Mouse (Mus musculus) midbrain, embryonic 10.5 days (tissue): ENCODE results near the gene Rxrg. TPM values are rescaled to one million over a fixed set of nuclear protein-coding genes. Genes with fewer than 3 reads are reported as not detected.

ENCODE experiments used
- DNase-seq: peaks from one replicate; pipeline ENCODE4 v3.0.0-alpha.2; 2017; ENCODE audit warnings: low spot score
- H3K27ac ChIP-seq: fragments of 300-500 bp; sonication (generic); replicated peaks from 2 replicates; pipeline ENCODE4 v1.5.1; 2016; ENCODE audit warnings: mild to moderate bottlenecking
- H3K27me3 ChIP-seq: fragments of 300-500 bp; sonication (generic); 2 replicates; pipeline ENCODE4 v1.6.1; 2016; ENCODE audit warnings: low read depth, mild to moderate bottlenecking; ENCODE audit not compliant: poor library complexity, severe bottlenecking
- H3K36me3 ChIP-seq: fragments of 300-500 bp; sonication (generic); 2 replicates; pipeline ENCODE4 v1.6.1; 2016; ENCODE audit warnings: mild to moderate bottlenecking, moderate library complexity
- H3K4me1 ChIP-seq: fragments of 300-500 bp; sonication (generic); 2 replicates; pipeline ENCODE4 v1.6.1; 2016
- H3K4me3 ChIP-seq: fragments of 300-500 bp; sonication (generic); 2 replicates; pipeline ENCODE4 v1.5.1; 2016; ENCODE audit warnings: mild to moderate bottlenecking, moderate library complexity
- H3K9me3 ChIP-seq: fragments of 300-500 bp; sonication (generic); replicated peaks from 2 replicates; pipeline ENCODE4 v1.6.1; 2016; ENCODE audit warnings: mild to moderate bottlenecking
- WGBS: fragments of 180-500 bp; shearing (Covaris S2); methylation state at CpG from one replicate; pipeline ENCODE4 v1.1.7; 2016; 5-methylcytosine and 5-hydroxymethylcytosine counted together
- polyA plus RNA-seq: library from polyadenylated mRNA; unstranded; fragments of >200 nt; fragmentation: Nextera tagmentation; extraction: Ambion mirVana; gene quantifications from 2 replicates; pipeline ENCODE4 v1.2.1, GENCODE M21; 2016

The Rxrg gene
- polyA plus RNA-seq, 1 experiment from 2014 or later, result 3.2 TPM

GRCm38 (mm10) chr1:167659065-167659464 is 60.9 kb downstream of the Rxrg start:
- no peak overlapping the region for H3K4me3 ChIP-seq
- peaks cover 15% of the 10 kb centered on the region for H3K4me1 ChIP-seq
- H3K27me3 ChIP-seq, result peaks cover 76% of the 10 kb centered on the region
- DNase-seq, result no peak
- no peak overlapping the region for H3K27ac ChIP-seq
- no peaks in the 10 kb centered on the region for H3K36me3 ChIP-seq
- H3K9me3 ChIP-seq, result no peaks in the 10 kb centered on the region
- WGBS, result 74% methylated on average over 3 of the region's 3 CpGs

DNA sequence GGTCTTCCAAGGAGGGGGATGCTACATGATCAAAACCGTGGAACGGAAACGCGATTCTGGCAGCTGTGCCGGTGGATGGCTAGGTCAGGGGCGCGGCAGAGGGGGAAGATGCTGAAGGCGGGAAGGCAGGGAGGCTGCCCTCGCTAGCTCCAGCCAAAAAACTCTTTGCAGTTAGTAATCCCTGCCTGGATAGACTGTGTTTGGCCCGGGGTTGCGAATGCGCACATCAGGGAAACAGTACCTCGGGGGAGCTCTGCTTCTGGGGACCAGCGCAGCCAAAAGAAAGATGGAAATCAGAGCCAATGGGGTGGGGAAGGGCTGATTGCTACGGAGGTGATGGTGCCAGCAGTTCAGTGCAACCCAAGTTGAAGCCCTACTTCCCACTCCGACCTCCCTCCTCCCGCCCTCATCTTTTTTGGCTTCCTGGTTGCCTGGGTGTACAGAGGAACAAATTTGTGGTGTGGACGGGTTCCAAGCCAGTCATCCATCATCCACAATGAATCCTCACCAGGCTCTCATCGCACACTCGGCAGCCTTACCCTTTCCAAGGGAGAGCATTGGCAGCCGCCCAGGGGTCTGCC is 62.4 kb downstream of the Rxrg start:
- WGBS, result 1% methylated on average over 21 of the region's 21 CpGs
- DNase-seq, result peak; percentile 32
- Histone ChIP-seq H3K9me3 (no peaks in the 10 kb centered on the region), H3K4me1 (peaks cover 15% of the 10 kb centered on the region), H3K4me3 (peak overlapping the region; percentile 50), H3K27ac (no peak overlapping the region), H3K27me3 (peaks cover 78% of the 10 kb centered on the region), H3K36me3 (no peaks in the 10 kb centered on the region)

GRCm38 (mm10) chr1:167661123-167661522 is 62.9 kb downstream of the Rxrg start:
- Histone ChIP-seq H3K4me1 (peaks cover 15% of the 10 kb centered on the region), H3K4me3 (peak overlapping the region; percentile 50), H3K27ac (0 out of 2 replicates have a peak overlapping the region, but pooled peaks have one; percentile 49), H3K9me3 (no peaks in the 10 kb centered on the region), H3K27me3 (peaks cover 76% of the 10 kb centered on the region), H3K36me3 (no peaks in the 10 kb centered on the region)
- no peak for DNase-seq
- 2% methylated on average over 19 of the region's 19 CpGs for WGBS

DNA sequence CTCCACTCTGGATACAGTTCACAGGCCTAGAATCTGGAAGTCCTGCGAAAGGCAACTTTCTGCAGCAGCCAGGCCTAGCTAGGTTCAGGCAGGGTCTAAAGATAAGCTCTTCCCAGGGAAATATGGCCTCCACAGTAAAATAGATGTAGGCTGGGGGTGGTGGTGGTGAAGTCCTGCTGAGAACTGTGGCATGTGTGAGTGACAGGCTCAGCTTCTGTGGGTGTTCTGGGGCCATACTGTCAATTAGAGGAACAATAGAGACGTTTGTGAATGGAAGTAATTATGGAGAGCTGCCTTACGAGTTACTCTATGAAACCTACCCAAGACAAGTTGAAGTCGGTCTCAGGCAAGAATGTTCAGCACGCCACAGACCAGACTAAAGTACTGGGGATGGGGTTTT is 65.0 kb downstream of the Rxrg start:
- no peaks in the 10 kb centered on the region for H3K36me3 ChIP-seq
- H3K4me1 ChIP-seq, result peaks cover 15% of the 10 kb centered on the region
- WGBS, result 57% methylated on average over 5 of the region's 5 CpGs
- DNase-seq, result no peak
- H3K9me3 ChIP-seq, result no peaks in the 10 kb centered on the region
- H3K27ac ChIP-seq, result no peak overlapping the region
- peaks cover 76% of the 10 kb centered on the region for H3K27me3 ChIP-seq
- H3K4me3 ChIP-seq, result no peak overlapping the region

- no peak overlapping the region for H3K27ac ChIP-seq
- no peak overlapping the region for H3K4me3 ChIP-seq
- peaks cover 13% of the 10 kb centered on the region for H3K4me1 ChIP-seq
- 40% methylated on average over 6 of the region's 6 CpGs for WGBS
- DNase-seq, result peak; percentile 66
- peaks cover 73% of the 10 kb centered on the region for H3K27me3 ChIP-seq
- H3K9me3 ChIP-seq, result no peaks in the 10 kb centered on the region
- H3K36me3 ChIP-seq, result no peaks in the 10 kb centered on the region
Measured at GRCm38 (mm10) chr1:167669796-167670195, 71.6 kb downstream of the Rxrg start.

DNA sequence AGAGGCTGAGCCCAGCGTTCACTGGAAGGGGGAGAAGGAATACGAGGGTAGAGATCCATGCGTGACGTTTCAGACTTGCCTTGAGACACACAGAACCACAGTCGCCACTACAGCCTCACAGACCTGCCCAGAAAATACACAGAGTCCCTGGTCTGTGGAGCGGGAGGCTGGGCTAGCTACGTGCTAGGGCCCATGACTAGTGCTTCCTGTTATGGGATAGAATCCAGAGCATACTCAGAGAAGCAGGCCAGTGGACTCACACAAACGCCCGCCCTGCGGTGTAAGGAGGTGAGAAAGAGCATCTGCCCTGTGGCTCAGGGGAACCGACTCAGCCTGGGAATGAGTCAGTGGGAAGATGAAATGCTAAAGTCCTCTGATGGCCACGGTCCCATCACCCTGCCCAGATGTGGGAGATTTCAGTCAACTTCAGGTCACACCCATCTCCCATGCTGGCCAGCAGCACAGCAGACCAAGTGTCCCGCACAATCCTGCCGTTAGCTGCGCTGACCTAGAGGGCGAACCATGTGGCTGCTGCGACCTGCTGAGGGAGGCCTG is 74.3 kb downstream of the Rxrg start:
- WGBS, result 30% methylated on average over 17 of the region's 17 CpGs
- peaks cover 84% of the 10 kb centered on the region for H3K27me3 ChIP-seq
- DNase-seq, result no peak

DNA sequence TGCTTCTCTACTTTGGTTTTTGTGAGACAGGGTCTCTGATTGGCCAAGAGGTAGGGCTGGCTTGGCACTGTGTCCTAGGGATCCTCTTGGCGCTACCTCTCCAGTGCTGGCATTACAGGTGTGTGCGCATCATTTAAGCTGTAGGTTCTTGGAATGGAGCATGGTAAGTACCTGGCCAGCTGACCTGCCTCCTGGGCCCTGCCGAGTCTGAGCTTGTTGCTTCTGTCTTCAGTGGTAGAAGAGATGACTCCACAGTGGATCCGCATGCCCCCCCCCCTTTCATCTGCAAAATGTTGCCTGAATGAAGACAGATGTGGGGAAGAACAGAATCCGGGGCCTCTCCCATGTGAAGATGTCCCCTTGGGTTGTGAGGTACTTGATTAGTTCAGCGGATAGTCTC is 80.9 kb downstream of the Rxrg start:
- Histone ChIP-seq H3K36me3 (no peaks in the 10 kb centered on the region), H3K4me3 (no peak overlapping the region), H3K27me3 (peaks cover 31% of the 10 kb centered on the region), H3K9me3 (peaks cover 15% of the 10 kb centered on the region; the same call in 1 of the 2 replicates), H3K27ac (no peak overlapping the region), H3K4me1 (no peaks in the 10 kb centered on the region)
- 91% methylated on average over 6 of the region's 6 CpGs for WGBS
- DNase-seq, result no peak

More for the DNA sequence above, 74.3 kb downstream of the Rxrg start:
- Histone ChIP-seq H3K4me1 (peaks cover 13% of the 10 kb centered on the region), H3K4me3 (peak overlapping the region; percentile 12; the same call in 1 of the 2 replicates), H3K27ac (no peak overlapping the region), H3K9me3 (no peaks in the 10 kb centered on the region), H3K36me3 (no peaks in the 10 kb centered on the region)

GRCm38 (mm10) chr1:167688001-167688346 is 89.8 kb downstream of the Rxrg start:
- DNase-seq, result no peak
- H3K4me1 ChIP-seq, result peaks cover 42% of the 10 kb centered on the region

DNA sequence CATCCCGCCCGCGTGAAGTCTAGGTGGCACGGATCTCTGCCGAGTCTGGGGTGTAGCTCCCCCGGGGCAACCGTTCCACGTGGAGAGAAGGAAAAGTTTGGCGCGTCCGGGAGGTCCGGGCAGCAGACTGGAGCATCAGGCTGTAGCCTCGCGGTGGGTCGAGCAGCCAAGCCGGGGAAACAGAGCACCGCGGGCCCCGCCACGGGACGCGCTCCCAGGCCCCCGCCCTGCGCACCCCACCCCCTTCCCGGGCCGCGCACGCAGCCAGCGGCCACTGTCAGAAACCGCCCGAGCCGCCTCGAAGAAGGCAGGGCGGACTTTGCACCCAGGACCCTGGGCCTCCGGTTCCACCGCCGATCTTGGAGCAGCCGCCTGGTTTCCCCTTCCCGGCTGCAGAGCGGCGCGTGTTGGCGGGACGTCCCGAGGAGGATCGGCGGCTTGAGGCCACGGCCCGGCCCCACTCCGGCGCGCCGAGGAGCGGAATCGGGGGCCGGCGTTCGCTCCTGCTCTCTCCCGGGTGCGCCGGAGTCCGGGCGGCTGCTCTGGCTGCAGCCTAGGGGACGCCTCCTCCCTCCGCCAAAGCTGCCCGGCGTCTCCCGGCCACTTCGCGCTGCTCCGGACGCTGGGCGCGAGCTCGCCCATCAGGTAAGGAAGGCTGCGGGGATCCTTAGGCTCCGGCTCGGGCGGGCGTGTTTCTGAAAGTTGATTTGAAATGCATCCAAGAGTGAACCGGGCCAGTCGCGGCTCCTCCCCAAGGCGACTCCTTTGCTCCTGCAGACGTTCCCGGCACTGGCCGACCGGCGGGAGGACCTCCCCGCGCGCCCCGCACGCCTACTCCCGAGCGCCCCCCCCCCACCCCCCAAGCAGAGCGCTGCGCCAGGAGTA is 90.4 kb downstream of the Rxrg start:
- H3K36me3 ChIP-seq, result no peaks in the 10 kb centered on the region
- peaks cover 10% of the 10 kb centered on the region; the same call in 1 of the 2 replicates for H3K9me3 ChIP-seq
- H3K4me3 ChIP-seq, result peak overlapping the region; percentile 68
- H3K27ac ChIP-seq, result peak overlapping the region; percentile 83
- DNase-seq, result peak; percentile 69
- under 1% methylated on average over 96 of the region's 98 CpGs for WGBS
- H3K4me1 ChIP-seq, result peaks cover 48% of the 10 kb centered on the region
- peaks cover 84% of the 10 kb centered on the region for H3K27me3 ChIP-seq

More at GRCm38 (mm10) chr1:167688001-167688346, 89.8 kb downstream of the Rxrg start:
- Histone ChIP-seq H3K36me3 (no peaks in the 10 kb centered on the region), H3K27ac (peak overlapping the region; percentile 83), H3K9me3 (peaks cover 10% of the 10 kb centered on the region; the same call in 1 of the 2 replicates), H3K4me3 (peak overlapping the region; percentile 68), H3K27me3 (peaks cover 78% of the 10 kb centered on the region)
- 0% methylated on average over 8 of the region's 8 CpGs for WGBS

GRCm38 (mm10) chr1:167689232-167689261 is 90.9 kb downstream of the Rxrg start, which contains the start of gene Lmx1a:
Lmx1a (plus strand) TSS chr1:167689237.
- peaks cover 89% of the 10 kb centered on the region for H3K27me3 ChIP-seq
- H3K36me3 ChIP-seq, result no peaks in the 10 kb centered on the region
- H3K4me3 ChIP-seq, result peak within 1 kb of the TSS; percentile 68
- H3K9me3 ChIP-seq, result peaks cover 9% of the 10 kb centered on the region; the same call in 1 of the 2 replicates
- peaks cover 52% of the 10 kb centered on the region for H3K4me1 ChIP-seq
- DNase-seq, result no peak
- 0% methylated on average over 3 of the region's 3 CpGs for WGBS
- peak within 1 kb of the TSS; percentile 83 for H3K27ac ChIP-seq

Other genes with a start within 250 kb of the Rxrg start
- gene Aldh9a1, start 248.4 kb upstream of the Rxrg start, polyA plus RNA-seq, result 42.6 and 46.5 TPM in 2 replicates
- gene Mgst3, start 204.5 kb upstream of the Rxrg start, polyA plus RNA-seq, result 63.5 and 66.2 TPM in 2 replicates
- gene Lrrc52, start 131.6 kb upstream of the Rxrg start, polyA plus RNA-seq, result not detected in 2 replicates
- 15.0 and 18.7 TPM in 2 replicates for gene Lmx1a, start 90.9 kb downstream of the Rxrg start, polyA plus RNA-seq